Mouse (Mus musculus): ENCODE data around the gene Rasgef1b. TPM values are rescaled to one million over a fixed set of nuclear protein-coding genes. Genes with fewer than 3 reads are reported as not detected.

Rasgef1b gene
- polyA plus RNA-seq, 1 experiment from 2014 or later, result 16.3 TPM

- ATAC-seq (ENCODE audit: borderline replicate concordance, extremely low read depth, low FRiP score, low TSS enrichment), result no peak
- Histone ChIP-seq H3K27ac (peak overlapping the region; percentile 15; the same call in 1 of the 2 replicates), H3K27me3 (no peaks in the 10 kb centered on the region), H3K9me3 (no peaks in the 10 kb centered on the region), H3K4me1 (peaks cover 10% of the 10 kb centered on the region), H3K9ac (no peak overlapping the region), H3K4me3 (no peak overlapping the region), H3K36me3 (peaks cover 10% of the 10 kb centered on the region; the same call in 1 of the 2 replicates), H3K4me2 (no peak overlapping the region)
- WGBS, result 51% methylated on average over 11 of the region's 11 CpGs
These were observed 486.7 kb downstream of the Rasgef1b start for GRCm38 (mm10) chr5:99241988-99242740.

GRCm38 (mm10) chr5:99240501-99240900 is 488.4 kb downstream of the Rasgef1b start:
- 76% methylated on average over 6 of the region's 6 CpGs for WGBS

GRCm38 (mm10) chr5:99239677-99240076 is 489.2 kb downstream of the Rasgef1b start:
- ATAC-seq (ENCODE audit: borderline replicate concordance, extremely low read depth, low FRiP score, low TSS enrichment), result no peak
- H3K9me3 ChIP-seq, result no peaks in the 10 kb centered on the region
- H3K27me3 ChIP-seq, result no peaks in the 10 kb centered on the region
- H3K4me1 ChIP-seq, result peaks cover 10% of the 10 kb centered on the region
- no peak overlapping the region for H3K27ac ChIP-seq
- 75% methylated on average over 9 of the region's 9 CpGs for WGBS
- no peak overlapping the region for H3K4me3 ChIP-seq
- H3K36me3 ChIP-seq, result peaks cover 10% of the 10 kb centered on the region; the same call in 1 of the 2 replicates
- no peak overlapping the region for H3K4me2 ChIP-seq
- no peak overlapping the region for H3K9ac ChIP-seq

More at GRCm38 (mm10) chr5:99240501-99240900, 488.4 kb downstream of the Rasgef1b start:
- ATAC-seq (ENCODE audit: borderline replicate concordance, extremely low read depth, low FRiP score, low TSS enrichment), result no peak
- H3K4me3 ChIP-seq, result no peak overlapping the region
- no peaks in the 10 kb centered on the region for H3K27me3 ChIP-seq
- H3K4me1 ChIP-seq, result peaks cover 10% of the 10 kb centered on the region
- no peak overlapping the region for H3K9ac ChIP-seq
- no peaks in the 10 kb centered on the region for H3K9me3 ChIP-seq
- no peak overlapping the region for H3K27ac ChIP-seq
- H3K36me3 ChIP-seq, result peaks cover 10% of the 10 kb centered on the region; the same call in 1 of the 2 replicates
- no peak overlapping the region for H3K4me2 ChIP-seq

GRCm38 (mm10) chr5:99238150-99238549 is 490.7 kb downstream of the Rasgef1b start:
- H3K4me1 ChIP-seq, result peaks cover 10% of the 10 kb centered on the region
- no peak overlapping the region for H3K27ac ChIP-seq
- H3K9ac ChIP-seq, result no peak overlapping the region
- no peak for ATAC-seq (ENCODE audit: borderline replicate concordance, extremely low read depth, low FRiP score, low TSS enrichment)
- 73% methylated on average over 4 of the region's 4 CpGs for WGBS
- H3K4me3 ChIP-seq, result no peak overlapping the region
- no peaks in the 10 kb centered on the region for H3K9me3 ChIP-seq
- H3K4me2 ChIP-seq, result no peak overlapping the region
- H3K36me3 ChIP-seq, result peaks cover 10% of the 10 kb centered on the region; the same call in 1 of the 2 replicates
- no peaks in the 10 kb centered on the region for H3K27me3 ChIP-seq

- 0 out of 2 replicates have a peak, but pooled peaks cover 2% of the 10 kb centered on the region for H3K4me1 ChIP-seq
- peaks cover 13% of the 10 kb centered on the region; the same call in 1 of the 2 replicates for H3K36me3 ChIP-seq
- H3K27ac ChIP-seq, result peak overlapping the region; percentile 89
- H3K9me3 ChIP-seq, result no peaks in the 10 kb centered on the region
- H3K4me3 ChIP-seq, result no peak overlapping the region
- no peak for ATAC-seq (ENCODE audit: borderline replicate concordance, extremely low read depth, low FRiP score, low TSS enrichment)
- no peaks in the 10 kb centered on the region for H3K27me3 ChIP-seq
- 58% methylated on average over 11 of the region's 11 CpGs for whole genome bisulfite sequencing
- no peak overlapping the region for H3K9ac ChIP-seq
- H3K4me2 ChIP-seq, result peak overlapping the region; percentile 6; the same call in 1 of the 2 replicates
These were observed 491.7 kb downstream of the Rasgef1b start for GRCm38 (mm10) chr5:99236888-99237752.

- H3K27ac ChIP-seq, result peak overlapping the region; percentile 89
- H3K27me3 ChIP-seq, result no peaks in the 10 kb centered on the region
- H3K36me3 ChIP-seq, result peaks cover 16% of the 10 kb centered on the region; the same call in 1 of the 2 replicates
- no peak overlapping the region for H3K9ac ChIP-seq
- H3K4me3 ChIP-seq, result no peak overlapping the region
- no peaks in the 10 kb centered on the region for H3K9me3 ChIP-seq
- WGBS, result 54% methylated on average over 4 of the region's 4 CpGs
- ATAC-seq (ENCODE audit: borderline replicate concordance, extremely low read depth, low FRiP score, low TSS enrichment), result peak; percentile 53; the same call in 1 of the 2 replicates
- peak overlapping the region; percentile 6; the same call in 1 of the 2 replicates for H3K4me2 ChIP-seq
- H3K4me1 ChIP-seq, result 0 out of 2 replicates have a peak, but pooled peaks cover 2% of the 10 kb centered on the region
These were observed 492.4 kb downstream of the Rasgef1b start for GRCm38 (mm10) chr5:99236431-99236830.

GRCm38 (mm10) chr5:99234275-99234674 is 494.6 kb downstream of the Rasgef1b start:
- Histone ChIP-seq H3K27ac (no peak overlapping the region), H3K9me3 (no peaks in the 10 kb centered on the region), H3K4me3 (no peak overlapping the region), H3K36me3 (peaks cover 21% of the 10 kb centered on the region; the same call in 1 of the 2 replicates), H3K4me2 (no peak overlapping the region), H3K27me3 (no peaks in the 10 kb centered on the region), H3K4me1 (0 out of 2 replicates have a peak, but pooled peaks cover 2% of the 10 kb centered on the region), H3K9ac (no peak overlapping the region)
- 87% methylated on average over 17 of the region's 17 CpGs for WGBS
- no peak for ATAC-seq (ENCODE audit: borderline replicate concordance, extremely low read depth, low FRiP score, low TSS enrichment)

- 35% methylated on average over 3 of the region's 3 CpGs for WGBS
- H3K27ac ChIP-seq, result no peak overlapping the region
- no peak for ATAC-seq (ENCODE audit: borderline replicate concordance, extremely low read depth, low FRiP score, low TSS enrichment)
These were observed 495.7 kb downstream of the Rasgef1b start for GRCm38 (mm10) chr5:99233176-99233575.

GRCm38 (mm10) chr5:99232410-99232809 is 496.5 kb downstream of the Rasgef1b start:
- Histone ChIP-seq H3K36me3 (peaks cover 32% of the 10 kb centered on the region; the same call in 1 of the 2 replicates), H3K4me1 (no peaks in the 10 kb centered on the region), H3K4me2 (no peak overlapping the region), H3K9ac (no peak overlapping the region), H3K27me3 (no peaks in the 10 kb centered on the region), H3K9me3 (no peaks in the 10 kb centered on the region), H3K27ac (peak overlapping the region; percentile 26; the same call in 1 of the 2 replicates), H3K4me3 (no peak overlapping the region)
- ATAC-seq (ENCODE audit: borderline replicate concordance, extremely low read depth, low FRiP score, low TSS enrichment), result no peak
- WGBS, result 91% methylated on average over 8 of the region's 8 CpGs

More at GRCm38 (mm10) chr5:99233176-99233575, 495.7 kb downstream of the Rasgef1b start:
- H3K27me3 ChIP-seq, result no peaks in the 10 kb centered on the region
- H3K9ac ChIP-seq, result no peak overlapping the region
- no peak overlapping the region for H3K4me2 ChIP-seq
- H3K4me1 ChIP-seq, result no peaks in the 10 kb centered on the region
- peaks cover 24% of the 10 kb centered on the region; the same call in 1 of the 2 replicates for H3K36me3 ChIP-seq
- H3K9me3 ChIP-seq, result no peaks in the 10 kb centered on the region
- no peak overlapping the region for H3K4me3 ChIP-seq

- Histone ChIP-seq H3K4me1 (no peaks in the 10 kb centered on the region), H3K4me3 (no peak overlapping the region), H3K9me3 (no peaks in the 10 kb centered on the region), H3K36me3 (peaks cover 35% of the 10 kb centered on the region; the same call in 1 of the 2 replicates), H3K27ac (no peak overlapping the region), H3K27me3 (no peaks in the 10 kb centered on the region), H3K9ac (no peak overlapping the region), H3K4me2 (no peak overlapping the region)
- ATAC-seq (ENCODE audit: borderline replicate concordance, extremely low read depth, low FRiP score, low TSS enrichment), result no peak
- WGBS, result 70% methylated on average over 7 of the region's 7 CpGs
These were observed 498.4 kb downstream of the Rasgef1b start for GRCm38 (mm10) chr5:99230476-99230875.

- no peak overlapping the region for H3K4me3 ChIP-seq
- H3K9me3 ChIP-seq, result no peaks in the 10 kb centered on the region
- H3K36me3 ChIP-seq, result peaks cover 41% of the 10 kb centered on the region
- ATAC-seq (ENCODE audit: borderline replicate concordance, extremely low read depth, low FRiP score, low TSS enrichment), result no peak
- no peaks in the 10 kb centered on the region for H3K27me3 ChIP-seq
- 88% methylated on average over 4 of the region's 4 CpGs for WGBS
- no peak overlapping the region for H3K27ac ChIP-seq
- H3K4me2 ChIP-seq, result no peak overlapping the region
- no peak overlapping the region for H3K9ac ChIP-seq
- no peaks in the 10 kb centered on the region for H3K4me1 ChIP-seq
These were observed 501.5 kb downstream of the Rasgef1b start for GRCm38 (mm10) chr5:99227361-99227760.
